Mouse (Mus musculus) urinary bladder, adult 18-20 months (tissue): ENCODE results near the gene Trim26.
A peak's percentile ranks its signal among the peaks of the same experiment; 100 is the strongest.
"Not testable (repeated sequence)": the region's sequence is repeated elsewhere in the genome, so short reads cannot be mapped to it uniquely, and the experiment has no call there.

Source experiments
- DNase-seq, 2 experiments: peaks; one replicate each; pipeline ENCODE4 v3.0.0; 2022; ENCODE audit warnings: low spot score in 2 of 2, mixed read lengths in 2 of 2

Gene Trim26

DNA sequence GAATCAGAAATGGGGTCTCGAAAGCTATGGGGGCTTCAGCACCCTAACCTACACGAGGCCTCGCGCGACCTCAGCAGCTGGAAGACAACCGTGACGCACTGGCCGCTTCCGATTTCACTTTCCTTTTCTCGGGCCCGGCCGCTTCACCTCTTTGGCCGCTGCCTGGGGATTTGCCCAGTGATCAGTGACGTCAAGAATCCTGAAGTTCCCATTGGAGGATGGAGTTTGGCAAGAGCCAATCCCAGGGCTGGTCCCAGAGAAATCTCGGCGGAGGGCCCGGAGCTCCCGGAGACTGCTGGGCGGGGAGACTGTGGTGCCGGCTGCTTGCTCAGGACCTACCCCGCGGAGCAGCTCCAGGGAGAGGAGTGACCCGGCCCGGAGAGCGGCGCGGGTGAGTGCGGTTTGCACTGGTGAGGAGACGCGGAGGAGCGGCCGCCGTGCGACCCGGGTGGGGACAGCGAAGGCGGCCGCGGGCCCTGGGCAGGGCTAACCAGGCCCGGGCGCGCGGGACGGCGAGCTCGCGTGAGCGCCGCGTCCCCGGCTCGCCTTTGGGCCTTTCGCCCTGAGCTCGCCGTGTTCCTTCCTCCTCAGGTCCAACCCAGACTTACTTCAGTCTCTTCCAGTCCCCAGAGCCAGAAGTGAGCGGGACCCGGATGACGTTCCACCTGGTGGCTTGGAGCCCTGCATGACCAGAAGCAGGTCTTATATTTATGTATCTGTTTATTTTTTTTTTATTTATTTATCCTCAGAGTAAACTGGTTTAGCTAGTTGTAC is at the start of gene Trim26:
Gene Trim26, plus strand, starts transcription at position 261 of the 774 bp plus-strand sequence.
- peak; percentile 97 to 99 for DNase-seq

GRCm38 (mm10) chr17:36788351-36788750 is 48.6 kb upstream of the Trim26 start:
- DNase-seq = no peak

DNA sequence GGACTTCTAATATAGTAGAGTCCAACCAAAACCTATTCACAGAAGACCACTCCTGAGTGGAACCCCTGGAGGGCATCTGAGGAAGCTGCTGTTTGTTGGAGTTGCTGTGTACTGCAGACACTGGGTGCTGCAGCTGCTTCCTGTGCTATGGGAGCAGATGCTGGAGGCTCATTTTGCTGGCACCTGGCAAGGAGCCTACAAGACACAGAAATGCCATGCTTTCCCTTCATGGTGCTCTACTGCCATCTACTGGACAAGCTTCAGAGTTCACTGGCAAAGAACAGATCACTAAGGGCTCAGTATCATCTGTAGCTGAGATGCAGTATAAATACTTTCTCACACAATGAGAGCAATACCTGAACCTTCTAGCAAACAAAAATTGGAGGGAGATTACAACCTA is 48.1 kb upstream of the Trim26 start:
- DNase-seq = peak; percentile 18 to 19

GRCm38 (mm10) chr17:36799493-36799892 is 37.4 kb upstream of the Trim26 start:
- DNase-seq = no peak

- DNase-seq = not testable (repeated sequence)
Measured at GRCm38 (mm10) chr17:36799921-36800462, 36.9 kb upstream of the Trim26 start.

DNA sequence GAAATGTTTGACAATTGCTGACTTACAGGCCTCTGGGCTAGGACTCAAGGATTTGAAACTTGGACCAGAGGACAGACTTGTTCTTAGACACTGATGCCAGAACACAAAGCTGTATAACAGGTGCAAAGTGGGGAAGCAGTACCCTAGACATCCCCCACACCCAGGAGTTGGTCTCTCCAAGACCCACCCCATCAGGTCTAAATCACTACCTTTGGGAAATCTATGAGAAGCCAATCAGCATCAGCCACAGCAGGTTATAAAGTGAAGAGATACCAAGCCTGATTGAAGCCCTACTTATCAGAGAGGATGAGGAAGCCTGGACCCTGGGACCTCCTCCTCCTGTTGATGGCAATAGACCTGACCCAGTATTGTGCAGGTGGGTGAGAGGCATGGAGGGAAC is 25.1 kb upstream of the Trim26 start, which contains the start of gene H2-M10.6:
Gene H2-M10.6, plus strand, starts transcription at position 301 of the 400 bp plus-strand sequence.
- DNase-seq = no peak

GRCm38 (mm10) chr17:36824005-36824404 is 12.9 kb upstream of the Trim26 start:
- peak in 1 of 2 experiments; percentile 43 for DNase-seq

DNA sequence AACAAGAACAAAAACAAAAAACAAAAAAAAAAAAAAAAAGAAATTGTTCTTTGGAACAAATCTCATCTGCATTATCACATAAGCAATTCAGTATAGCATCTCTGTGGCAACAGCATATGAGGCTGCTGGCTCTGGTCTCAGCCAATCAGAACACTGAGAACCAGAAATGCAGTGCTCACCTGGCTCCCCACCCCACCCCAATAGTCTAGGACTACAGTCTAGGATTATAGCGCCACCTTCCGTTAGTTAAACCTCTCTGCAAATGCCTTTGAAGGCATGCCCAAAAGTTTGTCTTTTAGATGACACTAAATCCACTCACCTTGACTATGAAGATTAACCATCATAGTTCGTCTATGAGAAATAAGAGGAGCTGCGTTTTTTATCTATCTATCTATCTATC is 11.4 kb upstream of the Trim26 start:
- no peak for DNase-seq

DNA sequence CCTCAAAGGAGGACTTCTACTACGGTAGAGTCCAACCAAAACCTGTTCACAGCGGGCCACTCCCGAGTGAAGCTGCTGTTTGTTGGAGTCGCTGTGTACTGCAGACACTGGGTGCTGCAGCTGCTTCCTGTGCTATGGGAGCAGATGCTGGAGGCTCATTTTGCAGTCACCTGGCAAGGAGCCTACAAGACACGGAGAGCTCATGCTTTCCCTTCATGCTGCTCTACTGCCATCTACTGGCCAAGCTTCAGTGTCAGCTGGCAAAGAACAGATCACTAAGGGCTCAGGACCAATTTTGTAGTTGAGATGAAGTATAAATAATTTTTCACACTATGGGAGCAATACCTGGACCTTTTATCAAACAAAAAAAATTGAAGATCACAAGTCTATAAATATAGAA is 10.9 kb upstream of the Trim26 start:
- peak; percentile 34 to 75 for DNase-seq

DNA sequence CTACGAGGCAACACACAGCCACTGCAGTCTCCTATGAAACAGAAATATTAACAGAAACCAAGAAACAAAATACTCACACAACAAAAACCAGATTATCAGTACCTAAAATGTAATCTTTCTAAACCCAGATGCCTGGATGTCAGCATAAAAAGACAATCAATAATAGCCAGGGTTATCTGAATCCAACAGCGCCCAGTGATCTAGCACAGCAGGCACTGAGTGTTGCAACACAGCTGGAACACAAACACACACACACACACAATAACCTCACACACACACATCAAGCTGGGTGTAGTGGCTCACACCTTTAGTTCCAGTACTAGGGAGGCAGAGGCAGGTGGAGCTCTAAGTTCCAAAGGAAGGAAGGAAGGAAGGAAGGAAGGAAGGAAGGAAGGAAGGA is 8.4 kb upstream of the Trim26 start:
- DNase-seq = no peak

DNA sequence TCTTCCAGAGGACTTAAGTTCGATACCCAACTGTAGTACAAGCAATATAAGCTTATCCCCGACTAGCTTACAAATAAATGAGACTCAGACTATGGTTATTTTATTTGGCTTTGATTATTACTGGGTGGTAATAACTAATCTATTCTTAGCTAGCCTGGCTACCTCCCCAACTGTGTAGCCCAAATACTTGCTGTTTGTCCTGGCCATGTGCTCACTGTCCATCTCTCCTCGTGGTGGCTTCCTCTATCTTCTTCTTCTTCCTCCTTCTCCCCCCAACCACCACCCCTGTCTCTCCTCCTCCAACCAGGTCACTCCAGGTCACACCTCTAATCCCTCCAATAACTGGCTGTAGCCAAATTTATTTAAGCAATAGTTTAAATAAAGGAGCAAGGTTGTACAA is 6.5 kb upstream of the Trim26 start:
- DNase-seq = no peak

- DNase-seq = no peak
Measured at GRCm38 (mm10) chr17:36832694-36833093, 4.2 kb upstream of the Trim26 start.

GRCm38 (mm10) chr17:36835591-36836426 is 1.1 kb upstream of the Trim26 start:
- peak; percentile 33 to 42 for DNase-seq

GRCm38 (mm10) chr17:36836427-36836812 is 514 bp upstream of the Trim26 start:
- DNase-seq = no peak

DNA sequence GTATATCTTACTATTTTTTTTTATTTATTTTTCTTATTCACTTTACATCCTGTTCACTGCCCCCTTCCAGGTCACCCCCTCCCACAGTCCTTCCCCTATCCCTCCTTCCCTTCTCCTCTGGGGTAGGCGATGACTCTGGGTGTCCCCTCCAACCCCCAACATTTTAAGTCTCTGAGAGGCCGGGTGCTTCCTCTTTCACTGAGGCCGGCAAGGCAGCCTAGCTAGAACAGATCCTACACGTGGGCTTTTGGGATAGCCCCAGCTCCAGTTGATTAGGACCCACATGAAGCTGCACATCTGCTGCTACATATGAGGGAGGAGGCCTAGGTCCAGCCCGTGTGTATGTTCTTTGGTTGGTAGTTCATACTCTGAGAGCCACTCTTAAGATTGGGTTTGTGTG is 2.1 kb downstream of the Trim26 start:
- DNase-seq = no peak

DNA sequence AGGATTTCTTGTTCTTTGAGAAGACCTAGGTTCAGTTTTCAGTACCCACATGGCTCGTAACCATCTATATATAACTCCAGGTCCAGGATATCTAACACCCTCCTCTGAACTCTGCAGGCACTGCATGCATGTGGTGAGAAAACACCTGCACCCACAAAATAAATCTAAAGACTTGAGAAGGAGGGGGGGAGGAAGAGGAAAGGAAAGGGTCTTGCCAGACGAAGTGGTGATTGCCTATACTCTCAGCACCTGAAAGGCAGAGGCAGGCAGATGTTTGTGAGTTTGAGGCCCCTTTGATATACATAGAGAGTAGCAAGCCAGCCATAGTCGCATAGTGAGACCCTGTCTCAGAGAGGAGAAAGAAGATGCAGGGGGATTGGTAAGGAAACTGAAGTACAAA is 3.0 kb downstream of the Trim26 start:
- no peak for DNase-seq

GRCm38 (mm10) chr17:36840961-36841445 is 4.1 kb downstream of the Trim26 start:
- DNase-seq = no peak

DNA sequence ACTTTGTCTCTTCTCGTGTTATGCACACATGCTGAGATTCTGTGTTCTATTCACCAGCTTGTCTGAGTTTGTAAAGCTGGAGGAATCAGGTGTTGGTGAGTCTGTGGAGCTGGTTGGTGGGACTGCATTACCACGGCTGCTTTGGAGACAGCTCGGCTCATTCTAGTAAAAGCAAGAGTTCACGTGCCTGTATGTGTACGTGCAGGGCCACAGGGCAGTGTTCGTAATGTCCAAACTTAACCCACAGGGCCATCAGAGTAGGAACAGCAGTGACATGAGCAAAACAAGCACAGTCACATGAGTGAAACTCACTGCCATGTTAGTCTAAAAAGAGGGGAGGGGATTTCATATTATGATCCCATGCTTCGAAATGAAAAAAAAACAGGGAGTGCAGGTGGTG is 6.8 kb downstream of the Trim26 start:
- DNase-seq = no peak

DNA sequence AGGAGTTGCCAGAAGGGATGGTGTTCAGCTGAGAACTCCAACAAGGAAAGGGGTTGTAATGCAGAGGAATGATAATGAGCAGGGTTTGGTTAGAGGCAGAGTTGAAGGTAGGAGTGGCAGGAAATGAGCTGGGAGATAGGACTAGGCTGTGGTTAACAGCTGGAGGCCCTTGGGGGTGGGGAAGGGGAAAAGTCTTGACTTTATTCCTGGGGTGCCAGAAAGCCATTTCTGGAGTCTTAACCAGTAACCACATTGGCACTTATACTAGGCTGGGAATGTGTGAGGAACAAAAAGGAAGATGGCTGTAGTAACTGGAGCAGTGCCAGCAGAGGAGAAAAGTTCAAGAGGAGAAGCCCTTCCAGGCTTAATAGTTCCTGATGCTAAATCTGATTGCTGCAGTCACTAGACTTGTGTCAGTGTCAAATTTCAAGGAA is 7.4 kb downstream of the Trim26 start:
- DNase-seq = no peak

DNA sequence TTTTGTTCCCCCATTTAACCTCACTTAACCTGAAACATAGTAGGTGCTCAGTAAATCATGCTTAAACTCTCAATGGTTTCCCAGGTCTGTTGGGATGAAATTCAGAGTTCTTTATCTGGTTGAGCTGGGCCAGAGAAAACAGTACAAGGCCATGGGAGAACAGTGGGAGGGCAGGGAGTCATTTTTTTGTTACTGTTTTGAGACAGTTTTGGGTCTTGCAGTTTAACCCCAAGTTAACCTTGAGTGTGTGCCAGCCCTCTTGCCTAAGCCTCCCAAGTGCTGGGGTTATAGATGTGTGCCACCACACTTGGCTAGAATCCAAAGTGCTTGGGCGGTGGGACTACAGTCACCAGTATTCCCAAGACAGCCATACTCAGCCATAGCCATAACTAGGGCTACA is 7.8 kb downstream of the Trim26 start:
- no peak for DNase-seq

- DNase-seq = no peak
Measured at GRCm38 (mm10) chr17:36848911-36849310, 12.0 kb downstream of the Trim26 start.

- no peak for DNase-seq
Measured at GRCm38 (mm10) chr17:36849992-36850391, 13.1 kb downstream of the Trim26 start.
